Mouse (Mus musculus) liver, embryonic 11.5 days (tissue): Measurements from ENCODE around the gene Smyd3. TPM values are rescaled to one million over a fixed set of nuclear protein-coding genes. Genes with fewer than 3 reads are reported as not detected.
"Not testable (repeated sequence)": the region's sequence is repeated elsewhere in the genome, so short reads cannot be mapped to it uniquely, and the experiment has no call there.

Source experiments
- ATAC-seq: fragments of 200-750 bp; cut with Nextera tagmentation; replicated peaks from 2 replicates; pipeline ENCODE4 v1.8.0; 2017; ENCODE audit warnings: moderate number of reproducible peaks, mild to moderate bottlenecking, moderate TSS enrichment, moderate library complexity; ENCODE audit not compliant: low FRiP score
- DNase-seq: peaks from one replicate; pipeline ENCODE4 v3.0.0-alpha.2; 2017; ENCODE audit warnings: low spot score
- H3K27ac ChIP-seq: fragments of 300-500 bp; sonication (generic); 2 replicates; pipeline ENCODE4 v1.5.1; 2014; ENCODE audit warnings: mild to moderate bottlenecking, low read depth, low read length, control low read depth
- H3K27me3 ChIP-seq: fragments of 300-500 bp; sonication (generic); replicated peaks from 2 replicates; pipeline ENCODE4 v1.6.1; 2014; ENCODE audit warnings: low read length, mixed read lengths; ENCODE audit not compliant: control insufficient read depth, insufficient read depth
- H3K36me3 ChIP-seq: fragments of 300-500 bp; sonication (generic); 2 replicates; pipeline ENCODE4 v1.6.1; 2014; ENCODE audit warnings: mild to moderate bottlenecking, low read length, moderate library complexity, mixed read lengths; ENCODE audit not compliant: control insufficient read depth, insufficient read depth
- H3K4me1 ChIP-seq: fragments of 300-500 bp; sonication (generic); replicated peaks from 2 replicates; pipeline ENCODE4 v1.6.1; 2014; ENCODE audit warnings: low read length, mixed read lengths; ENCODE audit not compliant: control insufficient read depth, insufficient read depth
- H3K4me2 ChIP-seq: fragments of 300-500 bp; sonication (generic); 2 replicates; pipeline ENCODE4 v1.6.1; 2014; ENCODE audit warnings: mild to moderate bottlenecking, control low read depth, moderate library complexity
- H3K4me3 ChIP-seq: fragments of 300-500 bp; sonication (generic); 2 replicates; pipeline ENCODE4 v1.5.1; 2014; ENCODE audit warnings: low read depth, low read length, control low read depth
- H3K9ac ChIP-seq: fragments of 300-500 bp; sonication (generic); 2 replicates; pipeline ENCODE4 v1.6.1; 2014; ENCODE audit warnings: low read depth, low read length, control low read depth
- H3K9me3 ChIP-seq: fragments of 300-500 bp; sonication (generic); 2 replicates; pipeline ENCODE4 v1.6.1; 2016; ENCODE audit warnings: low read length, inconsistent platforms, mixed read lengths; ENCODE audit not compliant: control insufficient read depth
- WGBS: fragments of 180-500 bp; shearing (Covaris S2); extraction: QIAGEN DNeasy Blood & Tissue Kit; methylation state at CpG from one replicate; pipeline ENCODE4 v1.1.7; 2014; 5-methylcytosine and 5-hydroxymethylcytosine counted together
- polyA plus RNA-seq: library from polyadenylated mRNA; unstranded; fragments of >200 nt; fragmentation: Nextera tagmentation; extraction: Ambion mirVana; gene quantifications from 2 replicates; pipeline ENCODE4 v1.2.1, GENCODE M21; 2014

Gene Smyd3
- polyA plus RNA-seq, 1 experiment from 2014 or later, result 17.3 TPM

GRCm38 (mm10) chr1:179326262-179326964 is 191.4 kb downstream of the Smyd3 start:
- 85% methylated on average over 9 of the region's 9 CpGs for WGBS

GRCm38 (mm10) chr1:179324271-179324670 is 193.6 kb downstream of the Smyd3 start:
- Histone ChIP-seq H3K27ac (no peak overlapping the region), H3K4me1 (no peaks in the 10 kb centered on the region), H3K27me3 (no peaks in the 10 kb centered on the region), H3K4me2 (no peak overlapping the region), H3K4me3 (no peak overlapping the region), H3K9ac (no peak overlapping the region), H3K9me3 (no peaks in the 10 kb centered on the region), H3K36me3 (no peaks in the 10 kb centered on the region)
- WGBS, result 87% methylated on average over 6 of the region's 6 CpGs
- DNase-seq (no peak), ATAC-seq (no peak)

More at GRCm38 (mm10) chr1:179326262-179326964, 191.4 kb downstream of the Smyd3 start:
- Histone ChIP-seq H3K27me3 (no peaks in the 10 kb centered on the region), H3K9ac (no peak overlapping the region), H3K36me3 (no peaks in the 10 kb centered on the region), H3K9me3 (no peaks in the 10 kb centered on the region), H3K4me1 (no peaks in the 10 kb centered on the region), H3K4me3 (no peak overlapping the region), H3K27ac (no peak overlapping the region), H3K4me2 (no peak overlapping the region)
- ATAC-seq, result no peak
- DNase-seq, result no peak

- Histone ChIP-seq H3K27ac (no peak overlapping the region), H3K27me3 (no peaks in the 10 kb centered on the region), H3K4me1 (no peaks in the 10 kb centered on the region), H3K9me3 (no peaks in the 10 kb centered on the region), H3K4me3 (no peak overlapping the region), H3K4me2 (no peak overlapping the region), H3K36me3 (no peaks in the 10 kb centered on the region), H3K9ac (no peak overlapping the region)
- DNase-seq (no peak), ATAC-seq (no peak)
- WGBS, result 82% methylated on average over 5 of the region's 5 CpGs
Observed at GRCm38 (mm10) chr1:179313618-179314017, 204.2 kb downstream of the Smyd3 start.

- Histone ChIP-seq H3K27ac (no peak overlapping the region), H3K4me2 (no peak overlapping the region), H3K27me3 (no peaks in the 10 kb centered on the region), H3K9me3 (no peaks in the 10 kb centered on the region), H3K4me3 (no peak overlapping the region), H3K9ac (no peak overlapping the region), H3K36me3 (no peaks in the 10 kb centered on the region), H3K4me1 (no peaks in the 10 kb centered on the region)
- DNase-seq, result no peak
- WGBS, result 67% methylated on average over 5 of the region's 5 CpGs
- ATAC-seq, result no peak
Observed at GRCm38 (mm10) chr1:179309487-179309886, 208.4 kb downstream of the Smyd3 start.

- ATAC-seq (no peak), DNase-seq (no peak)
- H3K36me3 ChIP-seq, result no peaks in the 10 kb centered on the region
- H3K4me2 ChIP-seq, result no peak overlapping the region
- no peak overlapping the region for H3K4me3 ChIP-seq
- no peaks in the 10 kb centered on the region for H3K27me3 ChIP-seq
- H3K9ac ChIP-seq, result no peak overlapping the region
- 78% methylated on average over 13 of the region's 13 CpGs for WGBS
- no peaks in the 10 kb centered on the region for H3K9me3 ChIP-seq
- H3K4me1 ChIP-seq, result no peaks in the 10 kb centered on the region
- no peak overlapping the region for H3K27ac ChIP-seq
Observed at GRCm38 (mm10) chr1:179302446-179303230, 215.2 kb downstream of the Smyd3 start.

- ATAC-seq (no peak), DNase-seq (no peak)
- H3K9me3 ChIP-seq, result no peaks in the 10 kb centered on the region
- no peak overlapping the region for H3K27ac ChIP-seq
- no peaks in the 10 kb centered on the region for H3K27me3 ChIP-seq
- no peaks in the 10 kb centered on the region for H3K4me1 ChIP-seq
- 74% methylated on average over 6 of the region's 6 CpGs for WGBS
- no peak overlapping the region for H3K4me3 ChIP-seq
- no peaks in the 10 kb centered on the region for H3K36me3 ChIP-seq
- H3K9ac ChIP-seq, result no peak overlapping the region
- no peak overlapping the region for H3K4me2 ChIP-seq
Observed at GRCm38 (mm10) chr1:179295626-179296025, 222.2 kb downstream of the Smyd3 start.

- DNase-seq (no peak), ATAC-seq (no peak)
- H3K4me3 ChIP-seq, result no peak overlapping the region
- H3K27me3 ChIP-seq, result no peaks in the 10 kb centered on the region
- no peaks in the 10 kb centered on the region for H3K4me1 ChIP-seq
- no peak overlapping the region for H3K9ac ChIP-seq
- 87% methylated on average over 8 of the region's 8 CpGs for WGBS
- no peaks in the 10 kb centered on the region for H3K36me3 ChIP-seq
- no peak overlapping the region for H3K27ac ChIP-seq
- H3K9me3 ChIP-seq, result no peaks in the 10 kb centered on the region
- H3K4me2 ChIP-seq, result no peak overlapping the region
Observed at GRCm38 (mm10) chr1:179293772-179294353, 224.0 kb downstream of the Smyd3 start.

GRCm38 (mm10) chr1:179290181-179290580 is 227.7 kb downstream of the Smyd3 start:
- not testable (repeated sequence) for ATAC-seq, H3K4me1 ChIP-seq, H3K4me3 ChIP-seq, DNase-seq, H3K9me3 ChIP-seq, H3K36me3 ChIP-seq, H3K9ac ChIP-seq, H3K27ac ChIP-seq, H3K27me3 ChIP-seq, H3K4me2 ChIP-seq
- WGBS, result 91% methylated on average over 6 of the region's 6 CpGs
